Mouse (Mus musculus) embryonic fibroblast, embryonic 13.5 days (primary cell): ENCODE results near the gene Abca17.

Experiments used
- CTCF ChIP-seq: IDR thresholded peaks from 2 replicates; pipeline ENCODE4 v1.5.1; 2011; ENCODE audit warnings: mild to moderate bottlenecking, control low read depth, low read length, moderate library complexity, borderline replicate concordance; ENCODE audit not compliant: insufficient read depth
- POLR2A ChIP-seq: IDR thresholded peaks from 2 replicates; pipeline ENCODE4 v1.6.1; 2011; ENCODE audit warnings: low read depth, mild to moderate bottlenecking, control low read depth, low read length, moderate library complexity

DNA sequence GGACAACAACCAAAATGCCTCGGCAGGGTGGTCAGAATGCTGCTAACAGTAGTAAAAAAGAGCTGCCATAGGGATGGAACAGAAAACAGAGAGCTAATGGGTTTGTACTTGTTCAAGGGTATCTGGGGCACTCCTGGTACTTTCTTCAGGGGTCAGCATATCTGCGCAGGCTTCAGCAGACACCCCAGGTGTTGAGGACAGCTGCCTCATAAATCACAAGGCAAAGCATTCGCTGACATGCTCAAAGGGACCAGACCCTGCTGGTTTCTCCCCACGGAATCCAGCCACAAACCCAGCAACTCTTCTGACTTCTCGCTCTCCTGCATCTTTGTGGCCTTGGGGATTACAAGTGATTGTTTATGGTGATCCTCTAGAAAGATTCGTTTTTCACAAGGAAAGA is 128.2 kb downstream of the Abca17 start:
- TF ChIP-seq CTCF: no peak
- TF ChIP-seq POLR2A: no peak
